Mouse (Mus musculus): ENCODE measurements around the gene Nfe2l2.
A peak's percentile ranks its signal among the peaks of the same experiment; 100 is the strongest.

Nfe2l2 gene

DNA sequence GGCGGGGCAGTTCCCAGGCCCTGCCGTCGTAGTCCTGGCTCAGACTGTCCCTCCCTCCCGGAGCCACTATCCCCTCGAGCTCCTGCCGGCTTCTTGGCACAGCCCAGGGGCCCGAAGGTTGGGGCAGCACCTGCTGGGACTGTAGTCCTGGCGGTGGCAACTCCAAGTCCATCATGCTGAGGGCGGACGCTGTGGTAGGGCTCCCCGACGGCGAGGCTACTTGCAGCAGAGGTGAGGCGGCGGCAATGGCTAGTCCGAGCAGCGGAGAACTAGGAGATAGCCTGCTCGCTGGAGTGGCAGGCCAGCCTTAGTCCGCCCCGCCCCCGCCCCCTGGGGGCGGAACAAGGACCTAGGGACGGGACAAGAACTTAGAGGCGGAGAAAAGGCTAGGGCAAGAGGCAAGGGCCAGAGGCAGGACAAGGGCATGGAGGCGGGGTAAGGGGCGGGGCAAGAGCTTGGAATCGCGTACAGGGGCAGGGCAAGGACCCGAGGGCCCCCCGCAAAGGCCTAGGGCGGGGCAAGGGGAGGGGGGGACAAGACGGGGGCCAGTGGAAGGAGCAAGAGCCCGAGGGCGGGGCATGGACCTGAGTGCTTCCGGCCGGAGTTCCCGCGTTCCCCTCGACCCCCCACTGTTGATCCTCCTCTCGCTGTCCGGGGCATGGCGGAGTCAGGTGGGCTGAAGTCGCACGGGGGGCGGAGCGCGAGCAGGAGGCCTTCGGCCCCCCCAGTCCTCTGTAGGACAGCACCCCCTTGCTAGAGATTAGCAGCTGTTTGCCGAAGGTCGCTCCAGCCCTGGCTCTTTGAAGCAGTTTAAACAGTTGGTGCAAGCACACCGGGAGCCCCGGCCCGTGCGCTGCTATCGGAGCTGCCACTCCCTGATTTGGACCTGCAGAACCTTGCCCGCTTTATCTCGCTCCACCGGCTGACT is at the start of gene Nfe2l2:
Gene Nfe2l2 (minus strand): TSS at position 408 of the 928 bp plus-strand sequence.
- DNase-seq = peak; percentile 100

DNA sequence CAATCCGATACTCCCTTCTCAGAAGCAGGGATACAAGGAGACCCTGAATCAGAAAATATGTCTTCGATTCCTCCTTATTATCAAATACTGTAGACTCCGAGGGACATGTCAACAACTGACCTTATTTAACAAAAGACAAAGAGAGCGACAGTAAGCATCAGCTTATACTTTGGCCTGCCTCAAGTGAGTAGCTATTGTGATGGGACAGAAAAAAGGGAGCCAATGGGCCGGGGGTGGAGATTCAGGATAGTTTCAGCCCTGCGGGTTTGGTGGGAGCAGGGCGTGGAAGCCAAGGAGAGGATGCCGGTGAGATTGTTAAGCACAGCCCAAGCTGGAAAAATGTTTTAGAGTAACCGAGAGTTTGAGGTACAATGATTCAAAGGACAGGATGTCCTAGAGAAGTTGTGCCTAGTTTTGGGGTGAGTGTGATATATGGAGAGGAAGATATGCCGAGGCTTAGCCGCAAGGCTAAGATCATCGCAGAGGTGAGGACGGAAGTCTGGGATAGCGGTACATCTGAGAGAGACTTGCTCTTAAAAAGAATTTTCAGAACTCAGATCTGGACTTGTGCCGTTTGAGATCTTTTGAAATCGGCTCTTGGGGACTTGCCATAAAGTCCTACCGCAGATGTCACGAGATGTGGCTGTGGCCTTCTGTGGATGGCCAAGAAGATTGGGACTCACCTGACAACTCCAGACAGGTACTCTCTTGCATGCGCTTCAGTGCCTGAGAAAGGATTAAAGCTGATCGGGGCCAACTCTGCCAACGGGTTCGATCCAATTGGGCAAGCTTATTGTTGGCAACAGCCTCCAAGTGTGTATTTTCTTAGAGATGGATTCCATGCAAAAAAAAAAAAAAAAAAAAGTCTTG is 48.1 kb upstream of the Nfe2l2 start:
- no peak for DNase-seq

DNA sequence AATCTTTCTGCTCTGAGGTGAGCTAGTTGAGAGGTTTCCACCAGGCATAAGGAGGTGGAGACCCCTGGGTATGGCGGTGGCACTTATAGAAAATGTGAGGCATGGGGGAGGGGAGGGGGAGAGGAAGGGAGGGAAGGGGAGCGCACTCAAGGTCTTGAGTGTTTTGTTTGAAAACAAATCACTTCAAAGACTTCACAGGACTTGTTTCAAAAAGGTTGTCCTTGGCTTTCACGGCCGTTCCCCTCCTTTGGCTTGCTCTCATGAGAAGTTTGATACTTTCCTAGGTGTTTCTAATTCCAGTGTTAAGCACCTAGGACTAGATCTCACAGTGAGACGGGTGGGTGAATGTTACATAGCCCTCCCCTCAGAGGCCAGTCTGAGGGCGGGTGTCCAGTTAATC is 47.5 kb upstream of the Nfe2l2 start:
- no peak for DNase-seq

DNA sequence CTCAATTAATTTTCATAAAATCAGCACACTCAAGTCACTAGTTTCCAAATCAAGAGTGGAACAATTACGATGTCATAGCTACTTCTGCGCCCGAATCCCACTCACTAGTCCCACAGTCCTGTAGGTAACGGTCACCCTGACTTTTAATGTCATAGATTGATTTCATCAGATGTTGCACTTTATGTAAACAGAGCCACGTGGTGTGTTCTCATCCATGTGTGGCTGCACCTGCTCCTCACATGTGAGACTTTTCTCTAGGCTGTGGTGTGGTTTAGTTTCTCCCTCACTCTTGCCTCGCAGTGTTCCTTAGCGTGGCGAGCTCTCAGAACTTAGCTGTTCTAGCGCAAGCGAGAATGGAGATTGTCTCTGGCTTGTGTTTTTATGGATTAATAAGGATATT is 46.4 kb upstream of the Nfe2l2 start:
- no peak for DNase-seq

DNA sequence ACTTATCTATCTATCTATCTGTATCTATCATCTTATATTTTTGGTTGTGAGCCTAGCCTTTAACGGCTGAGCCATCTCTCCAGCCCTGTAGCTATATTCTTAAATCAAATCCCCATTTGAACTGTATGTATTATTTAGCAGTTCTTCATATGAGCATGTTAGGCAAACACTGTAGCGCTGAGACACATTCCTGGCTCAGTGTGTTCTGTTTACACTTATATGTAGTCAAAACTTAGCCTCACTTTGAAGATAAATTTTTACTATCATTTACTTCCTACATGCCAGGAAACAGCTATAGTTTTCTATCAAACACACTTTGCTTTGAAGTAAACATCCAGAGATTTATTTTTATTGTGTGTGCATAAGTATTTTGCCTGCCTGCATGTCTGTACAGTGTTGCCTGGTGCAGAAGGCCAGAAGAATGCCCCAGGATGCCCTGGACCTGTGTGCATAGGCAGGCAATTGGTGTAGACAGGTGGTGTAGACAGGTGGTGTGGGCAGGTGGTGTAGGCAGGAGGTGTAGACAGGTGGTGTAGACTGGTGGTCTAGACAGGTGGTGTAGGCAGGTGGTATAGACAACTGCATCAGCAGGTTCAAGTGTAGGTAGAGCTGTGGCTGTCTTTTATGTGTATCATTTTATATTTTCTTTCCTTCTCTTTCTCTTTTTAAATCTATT is 45.7 kb upstream of the Nfe2l2 start:
- no peak for DNase-seq

DNA sequence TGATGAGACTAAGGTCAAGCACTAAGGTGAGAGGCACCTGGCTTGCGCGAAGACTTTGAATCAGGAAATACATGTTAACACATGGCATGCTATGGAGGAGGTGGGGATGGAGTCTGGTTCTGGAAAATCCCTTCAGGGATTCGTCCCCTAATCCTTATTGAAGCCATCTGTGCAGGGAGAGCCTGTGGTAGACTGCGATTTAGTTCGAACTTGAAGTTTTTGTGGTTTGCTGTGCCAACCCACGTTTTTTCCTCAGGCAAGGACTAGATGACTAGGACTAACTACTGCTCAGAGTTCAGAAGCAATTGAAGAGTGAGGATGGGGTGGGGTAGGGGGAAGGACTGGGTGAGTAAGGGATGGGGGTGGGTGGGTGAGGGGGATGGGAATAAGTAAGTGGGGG is 44.4 kb upstream of the Nfe2l2 start:
- DNase-seq = no peak

DNA sequence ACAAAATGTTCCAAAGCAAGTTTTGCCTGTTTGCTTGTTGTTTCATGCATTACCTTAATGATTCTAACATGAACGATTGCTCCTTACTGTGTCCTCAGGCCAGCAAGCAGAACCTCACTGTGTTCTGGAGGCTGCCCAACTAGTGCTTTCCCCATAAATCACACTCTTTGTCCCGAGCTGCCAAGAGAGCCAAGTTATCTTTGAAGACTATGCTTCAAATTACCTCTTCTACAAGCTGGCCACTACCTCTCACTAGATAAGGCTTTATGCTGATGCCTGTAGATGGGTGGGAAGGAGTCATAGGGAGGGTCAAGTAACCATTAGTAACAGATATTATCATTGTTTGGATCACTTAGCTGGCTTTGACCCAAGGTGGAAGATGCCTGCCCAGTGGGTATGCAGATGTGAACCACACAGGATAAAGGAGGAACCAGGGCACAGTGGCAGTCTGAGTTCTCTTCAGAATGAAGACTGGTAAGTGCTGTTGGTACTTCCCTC is 32.6 kb upstream of the Nfe2l2 start:
- no peak for DNase-seq

DNA sequence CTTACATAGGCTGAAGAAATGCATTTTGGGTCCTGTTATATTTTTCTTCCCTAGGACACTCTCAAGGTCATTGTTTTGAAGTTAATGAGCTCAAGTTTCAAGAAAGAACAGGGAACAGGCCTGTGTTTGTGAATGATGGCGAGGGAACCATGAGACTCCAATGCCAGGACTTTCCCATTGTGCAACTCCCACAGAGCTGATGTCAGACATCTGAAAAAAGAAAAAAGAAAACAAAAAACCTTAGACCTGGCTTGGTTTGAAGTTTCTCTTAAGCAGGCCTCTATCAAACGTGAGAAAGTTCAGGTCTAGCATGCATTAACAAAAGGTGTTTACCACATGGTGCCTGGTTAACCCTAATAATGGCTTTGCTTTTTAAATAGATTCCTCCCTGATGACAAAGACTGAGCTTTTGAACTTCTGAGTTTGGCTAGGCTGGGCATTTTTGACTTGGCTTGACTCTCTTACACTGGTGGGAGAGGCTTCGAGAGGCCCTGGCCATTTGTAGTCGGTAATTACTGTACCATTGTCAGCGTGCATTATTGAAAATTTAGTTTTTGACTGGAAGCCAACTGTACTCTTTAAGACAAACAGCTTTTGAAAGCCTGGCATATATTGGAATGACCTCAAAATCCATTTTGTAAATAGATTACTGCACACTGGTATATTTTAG is 29.9 kb upstream of the Nfe2l2 start:
- no peak for DNase-seq

DNA sequence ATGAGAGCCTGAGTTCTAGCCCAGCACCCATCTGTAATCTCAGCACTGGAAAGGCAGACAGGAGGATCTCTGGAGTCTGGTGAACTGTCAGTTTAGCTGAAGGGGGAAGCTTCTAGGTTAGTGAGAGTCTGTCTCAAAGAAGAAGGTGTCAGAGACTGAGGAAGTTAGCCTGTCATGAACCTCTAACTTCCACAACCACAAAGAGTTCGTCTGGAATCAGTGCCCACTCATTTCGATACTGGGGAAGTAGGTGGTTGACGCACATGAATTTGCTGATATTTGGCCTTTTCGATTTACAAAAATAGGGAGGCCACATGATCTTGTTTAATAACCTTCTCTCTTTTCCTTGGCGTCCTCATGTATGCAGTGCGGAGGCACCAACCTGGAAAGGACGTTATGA is 28.7 kb upstream of the Nfe2l2 start:
- no peak for DNase-seq

DNA sequence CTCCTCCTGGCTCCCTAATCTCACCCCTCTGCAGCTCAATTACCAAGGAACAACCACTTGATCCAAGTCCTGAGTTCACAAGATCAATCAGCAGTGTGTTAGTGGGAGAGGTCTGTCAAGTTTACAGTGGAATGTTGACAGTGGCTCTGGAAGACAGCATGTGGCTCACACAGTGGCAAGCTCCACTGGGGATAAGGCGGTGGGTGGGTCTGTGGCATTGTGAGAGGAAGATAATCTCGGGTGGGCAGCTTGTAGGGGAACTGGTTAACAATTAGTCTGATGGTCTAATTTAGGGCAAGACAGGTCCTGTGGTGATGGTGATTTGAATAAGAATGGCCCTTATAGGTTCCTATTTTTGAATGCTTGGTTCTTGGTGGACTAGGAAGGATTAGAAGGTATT is 27.5 kb upstream of the Nfe2l2 start:
- DNase-seq = no peak

DNA sequence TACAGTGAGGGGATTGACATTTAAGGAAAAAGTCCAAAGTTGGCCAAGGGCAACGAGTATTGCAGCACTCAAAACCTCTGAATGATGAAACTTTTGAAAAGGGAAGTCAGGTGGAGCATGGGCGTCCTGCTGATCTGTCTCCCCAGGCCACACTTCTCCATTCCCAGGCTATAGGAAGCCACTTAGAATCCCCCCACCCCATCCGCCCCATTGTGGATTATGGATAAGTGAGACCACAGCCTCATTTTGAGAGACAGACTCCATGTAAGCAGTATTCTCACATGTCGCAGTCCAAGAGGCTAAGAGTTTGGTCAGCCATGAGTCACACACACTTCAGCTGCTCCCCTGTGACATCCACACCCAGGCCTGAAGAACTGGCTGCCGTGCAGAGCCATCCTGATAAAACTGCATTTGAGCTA is 26.8 kb upstream of the Nfe2l2 start:
- DNase-seq = no peak

DNA sequence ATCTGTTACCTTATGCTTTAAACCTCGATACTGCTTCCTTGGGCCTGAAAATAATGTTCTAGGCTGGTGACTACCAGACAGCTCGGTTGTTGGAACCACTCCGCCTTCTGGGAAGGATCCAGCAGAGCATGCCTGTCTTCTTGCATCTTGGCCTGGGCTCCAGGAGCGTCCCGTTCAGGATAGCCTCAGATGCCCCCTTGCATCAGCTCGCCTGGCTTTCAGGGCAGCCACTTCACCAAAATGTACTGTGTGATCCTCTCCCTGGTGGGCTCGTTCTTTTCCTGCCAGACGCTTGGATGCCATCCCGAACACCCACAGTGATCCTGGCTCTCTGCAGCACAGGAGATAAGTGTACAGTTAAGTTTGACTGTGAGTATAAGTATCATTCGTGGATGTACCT is 25.6 kb upstream of the Nfe2l2 start:
- DNase-seq = no peak

DNA sequence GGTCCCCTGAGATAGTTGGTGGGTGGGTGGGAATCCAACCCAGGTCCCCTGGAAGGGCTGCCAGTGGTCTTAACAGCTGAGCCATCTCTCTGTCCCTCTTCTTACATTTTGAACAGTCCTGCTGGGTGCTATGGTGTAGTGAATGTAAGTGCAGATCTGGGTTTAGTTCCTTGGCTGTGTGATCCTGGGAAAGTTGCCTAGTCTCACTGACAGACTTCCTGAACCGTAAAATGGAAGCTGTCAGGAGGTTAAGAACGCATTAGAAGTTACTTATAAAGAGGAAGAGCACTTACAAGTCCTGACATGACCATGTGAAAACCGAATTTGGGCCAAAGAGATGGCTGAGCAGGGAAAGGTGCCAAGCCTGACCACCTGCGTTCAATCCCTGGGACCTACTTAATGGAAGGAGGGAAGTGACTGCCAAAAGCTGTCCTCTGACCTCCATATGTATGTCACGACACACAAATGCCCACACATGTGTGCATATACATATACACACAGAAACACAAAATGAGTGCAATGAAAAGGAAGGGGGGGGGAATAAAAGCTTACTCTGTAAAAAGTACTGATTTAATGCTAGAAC is 20.5 kb upstream of the Nfe2l2 start:
- DNase-seq = no peak

DNA sequence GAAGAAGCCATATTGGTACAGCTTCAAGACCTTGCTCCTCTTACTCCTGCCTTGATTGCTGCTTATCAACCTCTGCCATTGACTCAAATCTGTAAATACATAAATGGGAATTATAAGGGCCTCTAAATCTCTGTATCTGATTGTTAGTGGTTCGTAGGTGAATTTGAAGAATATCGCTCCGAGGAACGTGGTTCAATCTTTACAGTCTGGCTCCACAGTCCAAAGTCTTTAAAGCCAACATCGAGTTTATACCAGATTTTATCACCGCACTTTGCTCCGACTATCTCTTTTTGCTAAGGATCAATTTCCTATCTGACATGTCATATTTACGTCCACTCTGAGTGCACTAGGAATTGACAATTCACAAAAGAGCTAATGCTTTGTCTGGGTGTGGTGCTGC is 19.0 kb upstream of the Nfe2l2 start:
- DNase-seq = no peak

DNA sequence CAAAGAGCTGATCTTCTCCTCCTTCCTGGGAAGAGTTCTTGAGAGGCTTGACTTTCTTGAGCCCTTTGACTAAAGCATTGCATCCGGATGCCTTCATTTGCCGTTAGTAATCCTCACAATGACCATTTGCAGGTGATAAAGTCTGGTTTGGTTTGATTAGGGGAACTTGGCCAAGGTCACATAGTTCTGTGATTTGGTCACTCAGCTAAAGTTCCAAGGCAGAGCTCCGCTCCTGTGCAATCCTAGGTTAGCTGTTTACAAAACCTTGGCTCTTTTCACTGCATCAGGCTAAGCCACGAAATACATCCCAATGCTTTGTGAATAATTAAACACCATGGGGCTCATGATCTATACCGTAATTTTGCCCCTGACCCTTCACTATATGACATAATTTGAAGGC is 18.5 kb upstream of the Nfe2l2 start:
- no peak for DNase-seq

DNA sequence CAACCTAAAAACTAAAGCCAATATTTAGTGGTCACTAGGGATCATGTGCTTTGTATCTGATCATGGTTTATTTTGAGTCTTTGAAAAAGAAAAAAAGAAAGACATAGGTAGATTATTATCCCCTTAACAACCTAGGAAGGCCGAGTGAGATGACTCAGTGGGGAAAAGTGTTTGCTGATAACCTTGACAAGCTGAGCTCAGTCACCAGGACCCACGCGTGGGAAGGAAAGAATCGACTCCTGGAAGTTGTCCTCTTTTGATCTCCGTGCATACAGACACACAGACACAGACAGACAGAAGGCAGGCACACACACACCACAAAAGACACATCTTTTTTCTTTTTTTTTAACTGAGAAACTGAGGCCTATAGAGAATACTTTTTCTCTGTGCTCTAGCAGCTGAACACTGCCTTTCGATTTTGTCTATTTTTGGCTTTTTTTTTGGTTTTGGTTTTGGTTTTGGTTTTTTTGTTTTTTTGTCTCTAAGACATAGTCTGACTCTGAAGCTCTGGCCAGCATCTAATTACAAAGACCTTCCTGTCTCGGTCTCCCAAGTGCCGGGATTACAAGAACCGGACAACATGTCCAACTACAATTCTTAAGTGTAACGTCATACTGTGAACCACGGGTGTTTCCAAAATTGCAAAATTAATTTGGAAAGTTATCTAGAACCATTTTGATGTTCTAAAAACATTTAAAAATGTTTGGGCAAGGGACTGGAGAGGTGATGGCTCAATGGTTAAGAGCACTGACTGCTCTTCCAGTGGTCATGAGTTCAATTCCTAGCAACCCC is 16.0 kb upstream of the Nfe2l2 start:
- DNase-seq = no peak

DNA sequence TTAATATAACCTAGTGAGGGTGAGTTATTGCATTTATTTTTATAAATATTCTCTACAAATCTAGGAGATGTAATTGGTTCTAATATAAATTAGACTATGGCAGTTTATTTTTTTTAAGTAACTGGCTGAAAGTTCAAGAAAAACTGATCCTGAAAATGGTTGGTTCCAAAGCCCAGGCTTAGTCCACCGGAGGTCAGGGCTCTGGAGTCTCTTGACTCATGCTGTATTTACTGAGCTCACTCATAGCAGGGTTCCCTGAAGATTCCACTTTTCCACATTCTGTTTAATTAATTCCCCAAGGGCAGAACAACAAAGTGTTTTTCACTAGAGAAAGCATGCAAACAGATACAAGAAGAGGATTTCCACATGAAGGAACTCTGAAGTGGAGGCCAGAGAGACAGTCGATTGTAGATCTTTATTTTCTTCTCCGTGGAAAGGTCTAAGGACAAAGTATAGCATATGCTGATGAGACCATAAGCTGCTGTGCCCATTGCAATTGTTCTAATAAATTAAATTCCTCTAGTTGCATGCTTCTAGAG is 15.0 kb upstream of the Nfe2l2 start:
- no peak for DNase-seq

DNA sequence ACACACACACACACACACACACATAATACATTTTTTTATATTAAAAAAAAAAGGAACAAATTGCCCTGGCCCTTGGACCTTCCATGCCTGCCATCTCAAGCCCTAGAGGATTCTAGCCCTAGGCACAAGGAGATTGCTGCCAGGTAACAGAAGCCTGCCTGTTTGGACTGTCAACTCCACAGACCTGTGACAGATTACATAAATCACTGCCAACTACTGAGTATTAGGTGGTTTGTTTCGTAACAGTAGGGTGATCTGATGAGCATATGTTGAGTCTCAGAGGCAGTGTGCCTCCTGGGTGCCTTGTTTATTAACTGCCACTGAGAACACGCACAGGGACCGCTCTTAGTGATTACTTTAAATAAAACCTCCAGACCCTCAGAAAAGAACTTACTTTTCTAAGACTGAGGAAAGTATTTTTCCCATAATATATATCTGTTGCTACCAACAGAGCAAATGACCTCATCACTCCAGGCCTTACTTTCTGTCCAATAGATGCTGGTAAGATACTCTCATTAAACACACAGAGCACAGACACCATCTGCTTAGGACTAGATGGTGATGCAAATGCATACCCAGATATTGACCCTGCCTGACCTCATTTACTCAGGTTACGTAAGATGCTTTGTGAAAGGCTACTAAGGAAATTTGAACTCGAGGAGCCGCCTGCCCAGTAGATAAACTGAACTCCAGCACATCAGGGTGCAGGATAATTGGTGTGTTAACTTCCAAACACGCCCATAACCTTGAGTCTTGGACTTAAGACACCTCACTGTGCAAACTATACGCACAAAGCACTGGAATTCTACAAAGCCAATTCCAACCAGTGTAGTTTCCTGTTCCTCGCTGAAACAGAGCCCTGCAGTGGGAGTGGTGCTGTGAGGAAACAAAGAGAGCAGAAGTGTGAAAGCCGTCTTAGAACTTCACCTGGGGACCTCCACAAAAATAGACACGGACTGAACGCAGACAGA is 11.9 kb upstream of the Nfe2l2 start:
- no peak for DNase-seq

DNA sequence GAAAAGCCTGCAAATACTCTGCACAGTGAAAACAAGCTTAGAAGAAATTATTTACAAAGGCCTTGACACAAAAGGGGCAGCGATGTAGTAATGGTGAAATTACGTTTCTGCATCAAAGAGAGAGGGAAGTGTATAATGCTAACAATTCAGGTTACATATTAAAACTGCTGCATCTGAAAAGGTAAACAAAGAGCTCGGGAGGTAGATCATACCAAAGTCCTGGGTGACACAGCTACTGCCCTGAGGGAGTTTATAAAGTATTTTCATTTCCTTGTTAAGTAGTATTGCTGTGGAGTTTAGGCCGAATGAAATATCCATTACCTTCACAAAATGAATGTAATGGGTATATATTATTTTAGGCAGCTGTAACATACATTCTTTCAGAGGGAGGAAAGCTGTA is 10.3 kb upstream of the Nfe2l2 start:
- no peak for DNase-seq

DNA sequence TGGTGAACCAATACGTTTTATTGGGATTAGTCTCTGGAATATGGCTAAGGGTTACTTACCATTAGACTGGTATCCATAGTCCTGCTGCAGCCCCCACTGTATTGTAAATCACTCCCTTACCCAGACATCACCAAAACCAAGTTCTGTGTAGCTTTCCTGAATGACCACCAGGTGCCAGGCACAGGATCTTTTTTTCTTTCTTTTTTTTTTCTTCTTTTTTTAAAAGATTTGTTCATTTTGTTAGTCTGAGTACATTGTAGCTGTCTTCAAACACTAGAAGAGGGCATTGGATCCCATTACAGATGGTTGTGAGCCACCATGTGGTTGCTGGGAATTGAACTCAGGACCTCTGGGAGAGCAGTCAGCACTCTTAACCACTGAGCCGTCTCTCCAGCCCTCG is 8.6 kb upstream of the Nfe2l2 start:
- no peak for DNase-seq
